Mouse (Mus musculus) testis, postnatal 10 days (tissue): ENCODE data around the gene Acot5.
A peak's percentile ranks its signal among the peaks of the same experiment; 100 is the strongest.
"Not testable (repeated sequence)": the region's sequence is repeated elsewhere in the genome, so short reads cannot be mapped to it uniquely, and the experiment has no call there.

Source experiments
- DNase-seq: peaks from one replicate; pipeline ENCODE4 v3.0.0; 2021; ENCODE audit warnings: low spot score

The Acot5 gene

GRCm38 (mm10) chr12:84068986-84069385 is at the start of gene Acot5:
Gene Acot5 (plus strand): TSS chr12:84069325.
- peak; percentile 3 for DNase-seq

DNA sequence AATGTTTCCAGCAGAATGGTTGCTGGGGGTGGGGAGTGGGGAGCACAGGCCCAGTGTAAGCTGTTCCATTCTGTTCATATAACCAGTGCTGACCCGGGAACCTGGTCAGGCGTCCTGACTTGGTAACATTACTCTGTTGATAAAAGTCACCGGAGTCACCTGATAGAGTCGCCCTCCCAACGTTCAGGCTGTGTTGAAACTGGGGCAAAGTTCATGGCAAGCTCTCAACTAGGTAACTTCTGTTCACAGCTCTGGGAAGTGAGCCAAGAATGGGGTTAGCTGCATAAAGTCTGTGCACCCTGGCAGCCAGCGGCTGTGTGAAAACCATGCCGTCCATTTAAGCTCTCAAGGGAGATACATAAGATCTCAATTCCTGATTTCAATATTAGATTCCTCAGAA is 48.6 kb upstream of the Acot5 start:
- peak; percentile 54 for DNase-seq

DNA sequence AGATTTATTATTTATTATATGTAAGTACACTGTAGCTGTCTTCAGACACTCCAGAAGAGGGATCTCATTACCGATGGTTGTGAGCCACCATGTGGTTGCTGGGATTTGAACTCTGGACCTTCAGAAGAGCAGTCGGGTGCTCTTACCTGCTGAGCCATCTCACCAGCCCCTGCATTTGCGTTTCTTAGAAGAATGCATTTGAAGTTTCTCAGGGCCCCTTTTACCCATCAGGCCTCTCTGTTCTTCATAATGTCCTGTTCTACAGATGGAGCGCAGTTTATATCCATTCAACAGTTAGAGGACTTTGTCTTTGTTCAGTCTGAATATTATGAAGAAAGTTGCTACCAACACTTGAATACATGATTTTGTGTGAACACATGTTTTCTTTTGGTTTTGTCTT is 46.9 kb upstream of the Acot5 start:
- not testable (repeated sequence) for DNase-seq

GRCm38 (mm10) chr12:84023052-84023745 is 45.9 kb upstream of the Acot5 start:
- DNase-seq, result no peak

- no peak for DNase-seq
Observed at GRCm38 (mm10) chr12:84025888-84026287, 43.2 kb upstream of the Acot5 start.

- DNase-seq, result not testable (repeated sequence)
Observed at GRCm38 (mm10) chr12:84028328-84028727, 40.8 kb upstream of the Acot5 start.

GRCm38 (mm10) chr12:84029043-84029442 is 40.1 kb upstream of the Acot5 start:
- not testable (repeated sequence) for DNase-seq

DNA sequence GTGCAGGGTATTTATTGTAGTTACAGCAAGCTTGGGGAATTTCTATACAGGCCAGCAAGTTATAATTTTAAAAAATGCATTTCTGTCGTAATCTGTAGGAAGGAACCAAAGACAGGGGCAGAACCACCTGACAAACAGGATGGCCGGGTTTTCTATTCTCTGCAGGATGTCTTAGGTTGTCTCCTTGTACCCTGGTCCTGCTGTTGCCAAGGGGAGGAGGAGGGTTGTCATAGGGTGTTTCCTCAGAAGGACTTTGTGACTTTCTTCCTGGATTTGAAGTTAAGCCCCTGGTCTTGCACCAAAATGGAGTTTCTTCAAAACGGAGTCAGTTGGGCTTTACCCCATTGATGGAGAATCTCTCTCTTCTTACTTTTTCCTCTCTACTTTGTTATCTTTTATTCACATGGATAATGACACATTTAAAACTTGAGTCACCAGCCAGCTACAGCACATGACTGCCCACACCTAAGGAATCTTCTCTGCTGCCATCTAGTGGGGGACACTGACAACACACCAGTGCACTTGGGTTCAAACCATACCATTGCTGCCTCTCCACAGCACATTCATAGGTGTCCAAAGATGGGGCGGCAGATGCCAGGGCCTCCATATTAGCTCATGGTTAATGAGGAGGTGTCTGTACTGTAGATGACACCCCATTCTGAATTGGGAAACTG is 38.3 kb upstream of the Acot5 start:
- DNase-seq, result peak; percentile 80

- no peak for DNase-seq
Observed at GRCm38 (mm10) chr12:84032854-84033253, 36.3 kb upstream of the Acot5 start.

GRCm38 (mm10) chr12:84033302-84033701 is 35.8 kb upstream of the Acot5 start:
- DNase-seq, result not testable (repeated sequence)

- DNase-seq, result no peak
Observed at GRCm38 (mm10) chr12:84034108-84034507, 35.0 kb upstream of the Acot5 start.

DNA sequence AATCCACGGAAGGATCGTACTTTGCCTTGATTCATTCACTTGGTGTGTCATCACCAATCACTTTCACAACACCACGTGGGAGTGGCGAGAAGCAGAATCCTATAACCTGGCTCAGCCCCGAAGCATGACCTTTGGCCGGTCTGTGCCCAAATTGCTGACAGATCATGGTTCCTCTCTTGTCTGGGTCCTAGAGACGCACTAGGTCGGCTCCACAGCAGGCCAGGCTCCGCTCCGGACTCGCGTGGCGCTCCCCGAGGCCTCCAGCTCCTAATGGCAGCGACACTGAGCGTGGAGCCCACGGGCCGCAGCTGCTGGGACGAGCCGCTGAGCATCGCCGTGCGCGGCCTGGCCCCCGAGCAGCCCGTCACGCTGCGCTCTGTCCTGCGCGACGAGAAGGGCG is 30.9 kb upstream of the Acot5 start, which contains the start of gene Acot4:
Gene Acot4, plus strand, starts transcription at position 139 of the 400 bp plus-strand sequence.
- not testable (repeated sequence) for DNase-seq

GRCm38 (mm10) chr12:84038691-84039111 is 30.4 kb upstream of the Acot5 start, which contains the start of gene Gm49366:
Gene Gm49366 (plus strand): TSS chr12:84038935.
- DNase-seq, result peak; percentile 61

- DNase-seq, result no peak
Observed at GRCm38 (mm10) chr12:84042248-84042647, 26.9 kb upstream of the Acot5 start.

DNA sequence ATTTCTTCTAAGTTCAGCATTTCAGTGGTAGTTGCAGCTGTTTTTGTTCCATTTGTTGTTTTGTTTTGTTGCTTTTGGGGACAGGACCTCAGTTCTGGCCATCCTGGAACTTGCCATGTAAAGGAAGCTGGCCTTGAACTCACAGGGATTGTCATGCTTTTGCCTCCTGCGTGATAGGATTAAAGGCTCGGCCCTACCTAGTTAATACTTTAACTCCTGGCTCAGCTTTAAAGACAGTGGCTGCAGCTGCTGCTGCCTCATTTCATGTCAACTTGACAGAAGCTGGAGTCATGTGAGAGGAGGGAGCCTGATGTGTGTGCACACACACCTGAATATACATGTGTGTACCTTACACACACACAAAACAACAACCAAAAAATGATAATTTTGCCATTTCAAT is 25.1 kb upstream of the Acot5 start:
- DNase-seq, result no peak

DNA sequence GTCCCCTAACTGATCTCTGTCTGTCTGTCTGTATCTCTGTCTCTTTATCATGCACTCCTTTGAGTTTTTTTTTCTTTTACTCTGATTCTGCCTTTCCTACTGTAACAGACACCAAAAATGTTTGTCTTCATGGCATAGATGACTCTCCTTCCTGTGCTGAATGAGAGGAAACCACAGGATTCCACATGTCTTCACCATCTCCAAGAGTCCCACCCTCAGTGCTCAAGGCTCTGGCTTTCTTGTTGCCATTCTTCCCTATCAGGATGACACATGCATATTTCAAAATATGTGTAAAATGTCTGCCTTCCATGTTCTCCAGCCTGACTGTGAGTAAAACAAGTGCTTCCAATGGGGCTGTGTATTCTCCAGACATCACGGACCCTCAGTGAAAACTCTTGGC is 22.2 kb upstream of the Acot5 start:
- no peak for DNase-seq

DNA sequence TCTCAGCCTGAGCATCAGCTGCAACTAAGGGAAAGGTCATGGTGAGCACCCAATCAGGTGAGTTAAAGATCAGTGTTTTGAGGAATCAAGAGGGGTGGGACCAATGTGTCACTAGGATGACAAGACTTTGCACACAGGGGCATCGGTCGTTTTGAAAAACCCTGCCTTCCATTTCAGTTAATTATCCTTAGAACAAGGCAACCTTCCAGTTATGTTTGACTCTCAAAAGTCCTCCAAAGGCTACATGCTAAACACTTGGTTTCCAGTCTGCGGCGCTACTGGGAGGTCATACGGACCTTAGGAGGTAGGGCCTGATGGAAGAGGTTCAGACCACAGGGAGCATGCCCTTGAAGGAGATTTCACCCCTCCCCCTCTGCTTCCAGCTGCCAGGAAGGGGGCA is 18.4 kb upstream of the Acot5 start:
- DNase-seq, result peak; percentile 16

DNA sequence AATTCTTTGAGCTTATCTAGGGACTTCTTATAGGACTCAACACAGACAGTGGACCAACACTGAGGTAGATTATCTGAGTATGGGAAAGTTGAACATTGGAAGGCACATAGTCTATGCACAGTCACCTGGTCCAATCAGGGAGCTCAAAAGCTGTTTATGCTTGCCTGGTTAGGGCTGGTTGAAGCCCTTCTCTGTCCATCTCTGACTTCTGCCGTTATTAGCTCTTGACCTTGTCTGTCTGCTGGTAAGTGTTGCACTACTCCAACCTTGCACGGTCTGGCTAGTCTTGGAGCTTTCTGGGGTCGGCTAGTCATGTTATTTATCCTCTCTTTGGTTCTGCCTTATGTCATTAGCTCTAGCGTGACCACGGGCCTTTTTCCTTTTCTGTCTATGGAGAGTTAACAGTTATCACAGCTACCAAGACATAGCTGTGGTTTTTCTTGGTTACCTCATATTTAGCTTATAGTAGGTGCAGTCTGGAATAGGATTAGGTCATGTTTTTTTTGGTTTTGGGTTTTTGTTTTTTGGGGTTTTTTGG is 17.1 kb upstream of the Acot5 start, which contains the start of gene Acot3:
Gene Acot3, plus strand, starts transcription at position 208 of the 538 bp plus-strand sequence.
- peak; percentile 12 for DNase-seq

GRCm38 (mm10) chr12:84052609-84053008 is 16.5 kb upstream of the Acot5 start:
- peak; percentile 22 for DNase-seq

DNA sequence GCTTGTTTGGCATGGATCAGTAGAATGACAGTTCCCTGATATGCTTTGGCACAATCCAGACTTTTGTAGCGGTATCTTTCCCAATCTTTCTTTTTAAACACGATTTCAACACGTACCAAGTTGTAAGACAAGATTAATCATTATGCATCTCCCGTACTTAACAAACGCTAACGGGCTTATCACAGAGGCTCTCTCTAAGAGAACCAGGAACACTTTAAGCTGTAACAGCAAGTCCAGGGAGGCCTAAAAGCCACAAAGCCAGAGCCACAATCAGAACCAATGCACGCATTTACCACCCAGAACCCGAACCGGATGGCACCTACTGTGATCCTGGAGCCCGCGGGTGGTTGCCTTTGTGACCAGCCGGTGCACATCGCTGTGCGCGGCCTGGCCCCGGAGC is 16.0 kb upstream of the Acot5 start:
- DNase-seq, result no peak

- peak; percentile 43 for DNase-seq
Observed at GRCm38 (mm10) chr12:84053679-84054391, 15.3 kb upstream of the Acot5 start.

- DNase-seq, result peak; percentile 35
Observed at GRCm38 (mm10) chr12:84060946-84061345, 8.2 kb upstream of the Acot5 start.
